Mouse (Mus musculus) common myeloid progenitor, adult 5-6 weeks (primary cell): Measurements from ENCODE around the gene Mfsd4b4. TPM values are rescaled to one million over a fixed set of nuclear protein-coding genes. Genes with fewer than 3 reads are reported as not detected.
"Not testable (repeated sequence)": the region's sequence is repeated elsewhere in the genome, so short reads cannot be mapped to it uniquely, and the experiment has no call there.

Experiments
- ATAC-seq: replicated peaks from 2 replicates; pipeline ENCODE4 v1.8.0; 2016; ENCODE audit warnings: low read depth, mild to moderate bottlenecking, moderate TSS enrichment, inconsistent platforms; ENCODE audit not compliant: poor library complexity, severe bottlenecking
- total RNA-seq: library from RNA; stranded (forward); fragments of 200-1000, 187-1606 nt; gene quantifications from 2 replicates; pipeline ENCODE4 v1.2.3, GENCODE M21; 2017

Gene Mfsd4b4
- total RNA-seq = 4.1 and 6.9 TPM in 2 replicates

DNA sequence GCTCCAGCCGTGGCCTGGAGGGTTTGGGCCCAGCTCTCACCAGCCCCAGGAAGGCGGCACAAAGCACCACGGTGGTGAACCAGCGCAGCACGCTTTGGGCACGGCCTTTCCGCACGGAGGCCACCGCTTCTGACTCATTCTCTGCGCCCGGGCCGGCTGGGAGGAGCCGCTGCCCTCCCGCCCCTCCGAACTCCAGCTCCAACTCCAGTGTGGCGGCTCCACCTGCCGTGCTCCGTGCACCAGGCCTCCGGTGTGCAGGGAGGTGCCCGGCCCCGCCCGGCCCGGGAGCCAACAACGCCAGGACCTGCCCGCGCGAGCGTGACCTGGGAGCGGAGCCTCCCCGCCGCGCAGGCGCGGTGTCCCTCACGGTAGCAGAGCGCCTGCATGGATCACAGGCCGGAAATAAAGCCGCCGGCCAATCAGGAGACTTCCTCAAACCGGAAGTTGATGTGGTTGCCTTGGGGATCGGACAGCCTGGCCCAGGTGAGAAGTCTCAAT is at the start of gene Mfsd4b4:
Gene Mfsd4b4 (minus strand): TSS at position 365 of the 498 bp plus-strand sequence.
- ATAC-seq = peak; percentile 87

DNA sequence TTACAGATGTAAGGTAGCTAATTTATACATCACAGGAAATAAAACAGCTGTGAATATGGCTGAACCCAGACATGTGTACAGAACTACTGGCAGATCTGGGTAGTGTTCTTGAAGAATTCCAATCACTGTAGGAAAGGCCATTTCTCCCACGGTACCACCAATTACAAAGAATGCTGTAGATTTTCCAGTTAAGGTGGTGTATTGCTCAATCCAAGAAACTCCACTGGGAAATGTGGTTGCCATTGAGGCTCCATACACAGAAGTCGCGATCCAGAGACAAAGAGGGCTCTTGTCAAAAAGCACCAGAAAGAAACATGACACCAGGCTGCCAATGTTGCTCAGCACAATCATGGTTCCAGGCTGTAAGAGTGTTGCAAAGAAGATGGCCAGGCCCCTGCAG is 48.2 kb upstream of the Mfsd4b4 start:
- ATAC-seq = not testable (repeated sequence)

DNA sequence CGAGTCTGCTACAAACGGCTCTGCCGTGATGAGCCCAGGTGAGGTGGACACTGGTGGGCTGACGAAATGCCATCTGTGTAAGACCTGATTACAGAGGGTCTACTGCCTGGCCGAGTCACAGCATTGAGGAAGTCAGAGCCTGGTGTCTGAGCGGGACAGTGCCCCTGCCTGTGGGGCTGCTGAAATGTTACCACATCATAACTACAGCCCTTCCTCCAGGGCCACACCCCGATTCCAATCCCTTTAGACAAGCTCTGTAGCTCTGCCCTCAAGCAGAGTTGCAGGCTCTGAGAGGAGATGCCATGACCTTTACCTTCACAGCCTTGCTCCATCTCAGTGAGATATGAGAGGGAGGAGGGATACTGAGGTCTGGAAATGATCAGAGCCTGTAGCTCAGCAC is 37.5 kb upstream of the Mfsd4b4 start:
- peak; percentile 72 for ATAC-seq

DNA sequence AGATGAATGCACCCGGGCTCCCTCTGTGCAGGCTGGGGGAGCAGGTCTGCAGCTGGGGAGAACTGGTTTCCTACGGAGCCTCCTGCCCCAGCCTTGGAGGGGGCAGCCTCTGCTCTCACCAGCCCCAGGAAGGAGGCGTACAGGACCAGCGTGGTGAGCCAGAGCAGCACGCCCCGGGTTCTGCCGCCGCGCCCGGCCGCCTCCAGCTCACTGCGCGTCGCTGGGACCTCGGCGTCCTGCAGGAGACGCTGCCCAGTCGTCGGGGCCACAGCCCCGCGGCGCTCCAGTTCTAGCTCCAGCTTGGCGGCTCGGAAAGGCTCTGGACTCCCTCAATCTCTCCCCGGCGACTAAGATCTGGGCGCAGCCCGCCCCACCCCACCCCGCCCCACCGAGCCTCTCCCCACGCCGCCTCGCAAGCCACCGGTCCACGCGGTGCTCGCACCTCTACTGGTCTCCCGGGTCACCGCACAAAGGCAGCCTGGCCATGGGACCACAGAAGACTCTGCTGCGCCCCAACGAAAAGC is 27.6 kb upstream of the Mfsd4b4 start, which contains the start of gene Mfsd4b2:
Gene Mfsd4b2 (minus strand): TSS at position 308 of the 524 bp plus-strand sequence.
- peak; percentile 63 for ATAC-seq

DNA sequence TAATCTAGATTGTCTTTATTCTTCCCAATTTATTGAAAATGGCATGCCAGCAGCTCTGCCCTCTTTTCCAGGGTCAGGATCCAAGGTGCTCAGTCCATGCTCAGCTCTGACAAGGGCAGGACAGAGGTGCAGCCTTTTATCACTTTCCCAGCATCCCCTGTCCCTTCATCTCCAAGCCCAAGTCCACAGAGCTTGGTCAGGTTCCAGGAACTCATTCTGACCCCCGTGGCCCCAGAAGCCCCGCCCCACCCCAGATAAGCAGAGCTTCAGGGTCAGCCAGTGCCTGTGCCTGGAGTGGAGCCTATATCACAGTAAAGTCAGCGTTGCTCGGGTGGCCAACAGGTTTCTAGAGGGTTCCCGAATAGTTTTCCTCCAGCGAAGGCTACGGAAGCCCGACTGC is 25.5 kb upstream of the Mfsd4b4 start:
- ATAC-seq = not testable (repeated sequence)

DNA sequence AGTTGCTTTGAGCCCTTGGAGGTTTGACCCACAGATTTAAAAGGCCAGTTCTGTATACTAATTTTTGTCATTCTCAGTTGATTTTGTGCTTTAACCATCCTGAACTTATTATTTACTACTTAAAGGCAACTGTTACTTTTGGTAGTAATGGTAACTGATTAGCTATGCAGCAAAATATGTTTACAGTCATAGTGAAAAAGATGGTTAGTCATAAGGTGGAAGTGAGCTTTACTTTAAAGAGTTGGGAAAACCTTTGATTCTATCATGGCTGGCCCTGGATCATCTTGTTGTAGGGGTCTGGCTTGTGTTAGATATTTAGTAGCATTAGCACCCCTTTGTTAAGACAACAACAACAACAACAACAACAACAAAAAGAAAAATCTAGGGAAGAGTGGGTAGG is 13.6 kb upstream of the Mfsd4b4 start:
- ATAC-seq = no peak

DNA sequence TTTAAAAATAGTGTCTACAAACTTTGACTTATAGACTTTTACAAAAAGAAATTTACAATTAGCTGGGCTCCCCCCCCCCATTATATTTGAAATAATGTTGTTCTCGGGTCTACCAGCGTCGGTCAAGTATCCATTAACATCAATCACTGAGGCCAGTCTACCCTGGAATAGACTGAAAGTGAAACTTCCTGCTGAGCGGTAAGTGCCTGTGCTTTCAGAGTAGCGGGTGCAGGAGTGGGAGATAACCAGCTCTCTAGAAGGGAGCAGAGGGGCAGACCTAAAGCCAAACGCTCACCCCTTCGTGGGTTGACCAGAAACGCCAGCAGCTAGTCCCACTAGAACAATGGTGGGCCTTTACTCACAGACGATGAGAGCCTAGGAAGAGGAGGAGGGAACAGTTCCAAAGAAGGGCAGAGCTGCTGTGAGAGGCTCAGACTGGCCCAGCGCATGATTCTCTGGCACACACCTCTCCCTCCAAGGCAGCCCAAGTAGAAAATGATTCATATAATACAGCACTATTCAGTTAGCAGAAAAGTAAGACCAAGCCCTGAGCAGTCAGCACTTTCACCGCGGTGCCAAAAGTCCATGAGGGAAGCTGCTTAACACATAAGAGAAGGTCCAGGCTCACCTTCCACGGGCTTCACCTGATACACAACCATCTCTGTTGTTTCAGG is 9.9 kb upstream of the Mfsd4b4 start:
- ATAC-seq = peak; percentile 72; the same call in 1 of the 2 replicates

DNA sequence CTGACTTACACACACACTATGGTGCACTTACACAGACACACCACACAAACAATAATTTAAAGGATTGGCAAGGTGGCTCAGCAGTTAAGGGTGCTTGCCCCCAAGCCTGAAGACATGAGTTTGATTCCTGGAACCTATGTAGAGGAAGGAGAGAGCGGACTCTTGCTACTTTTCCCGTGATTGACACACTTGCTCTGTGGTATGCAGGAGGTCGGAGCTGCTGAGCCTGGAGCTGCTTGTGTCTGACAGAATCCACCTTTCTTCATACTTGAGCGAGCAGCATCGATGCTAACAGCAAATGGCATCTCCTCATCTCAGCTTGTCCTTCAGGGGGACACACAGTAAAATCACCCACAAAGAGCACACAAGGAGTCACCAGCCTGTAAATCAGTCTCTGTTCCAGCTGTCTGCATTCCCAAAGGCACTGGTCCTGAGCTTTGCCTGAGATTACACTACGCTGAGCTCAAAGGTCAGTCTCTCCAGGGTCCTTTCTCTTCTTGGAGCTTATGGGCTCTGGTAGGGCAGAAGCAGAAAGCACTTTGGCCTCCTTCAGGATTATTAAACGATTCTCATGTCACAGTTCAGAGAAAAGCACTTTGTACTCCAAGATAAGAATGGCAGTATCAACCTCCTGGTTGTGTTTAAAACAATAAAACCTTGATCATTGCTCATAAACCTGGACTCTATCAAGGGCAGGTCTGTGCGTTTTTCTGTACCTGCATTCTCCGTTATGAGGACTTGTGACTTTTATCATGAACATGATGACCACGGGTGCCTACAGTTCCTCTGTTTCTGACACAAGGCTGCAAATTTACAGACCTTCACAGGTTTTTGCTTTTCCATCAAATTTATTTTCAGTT is 8.0 kb upstream of the Mfsd4b4 start:
- no peak for ATAC-seq

DNA sequence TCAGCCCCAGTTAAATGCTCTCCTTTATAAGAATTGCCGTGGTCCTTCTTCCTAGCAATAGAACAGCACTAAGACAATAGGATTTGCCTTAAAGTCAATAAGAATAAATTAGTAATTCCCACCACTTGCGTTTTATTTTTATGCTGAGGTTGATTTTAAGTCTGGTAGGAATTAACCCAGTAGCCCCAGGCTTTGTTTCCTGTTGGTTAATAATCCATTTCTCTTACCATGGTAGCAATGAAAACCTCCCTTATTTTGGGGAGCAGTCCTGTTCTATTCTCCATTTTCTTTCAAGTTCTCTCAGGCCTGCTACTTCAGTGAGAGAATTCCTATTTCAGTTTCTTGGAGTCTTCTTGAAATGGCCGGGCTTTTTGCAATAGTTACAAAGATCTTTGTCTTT is 5.2 kb upstream of the Mfsd4b4 start:
- ATAC-seq = no peak

DNA sequence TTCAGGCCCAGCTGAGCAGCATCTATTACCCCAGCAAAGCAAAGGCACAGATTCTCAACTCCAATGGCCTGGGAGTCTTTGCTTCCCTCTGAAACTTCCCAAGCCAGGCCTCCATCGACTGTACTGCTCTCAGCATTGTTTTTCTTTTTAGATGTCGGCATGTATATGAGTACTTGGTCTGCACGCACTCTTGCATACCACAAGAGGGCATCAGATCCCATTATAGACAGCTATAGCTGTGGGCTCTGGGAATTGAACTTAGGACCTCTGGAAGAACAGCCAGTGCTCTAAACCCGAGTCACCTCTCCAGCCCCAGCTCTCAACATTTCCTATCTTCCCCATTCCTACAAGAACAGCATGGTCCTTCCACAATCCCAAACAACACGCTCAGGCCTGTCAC is 2.5 kb downstream of the Mfsd4b4 start:
- no peak for ATAC-seq

DNA sequence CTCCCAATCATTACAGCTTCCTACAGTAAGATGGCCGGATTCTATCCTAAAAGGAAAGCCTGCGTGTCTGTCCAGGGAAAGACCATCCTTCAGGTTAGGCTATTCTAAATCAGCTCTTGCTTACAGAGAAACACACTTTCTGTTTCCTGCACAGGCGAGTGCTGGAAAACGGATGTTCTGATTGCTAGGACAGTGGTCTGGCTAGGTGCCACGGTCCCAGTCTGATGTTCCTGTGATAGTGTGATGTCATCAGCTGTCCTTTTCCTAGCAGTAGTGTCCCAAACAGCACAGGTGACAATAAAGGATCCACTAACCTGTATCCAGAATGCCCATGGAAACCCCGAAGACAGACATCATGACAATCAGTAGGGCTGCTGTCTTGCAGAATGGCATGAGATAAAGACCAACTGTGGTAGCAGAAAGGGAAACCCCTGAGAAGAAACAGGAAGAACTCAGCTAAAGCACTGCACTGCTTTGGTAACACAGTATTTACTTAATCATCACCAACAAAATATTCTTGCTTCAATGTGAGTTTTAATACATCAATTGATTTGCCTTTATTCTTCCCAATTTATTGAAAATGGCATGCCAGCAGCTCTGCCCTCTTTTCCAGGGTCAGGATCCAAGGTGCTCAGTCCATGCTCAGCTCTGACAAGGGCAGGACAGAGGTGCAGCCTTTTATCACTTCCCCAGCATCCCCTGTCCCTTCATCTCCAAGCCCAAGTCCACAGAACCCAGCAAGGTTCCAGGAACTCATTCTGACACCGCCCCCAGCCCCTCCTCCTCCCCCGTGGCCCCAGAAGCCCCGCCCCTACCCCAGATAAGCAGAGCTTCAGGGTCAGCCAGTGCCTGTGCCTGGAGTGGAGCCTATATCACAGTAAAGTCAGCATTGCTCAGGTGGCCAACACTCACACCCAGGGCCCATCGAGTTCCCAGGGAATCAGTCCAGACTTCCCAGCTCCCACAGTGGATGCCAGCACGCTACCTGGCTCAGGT is 5.0 kb downstream of the Mfsd4b4 start:
- peak; percentile 47 for ATAC-seq

DNA sequence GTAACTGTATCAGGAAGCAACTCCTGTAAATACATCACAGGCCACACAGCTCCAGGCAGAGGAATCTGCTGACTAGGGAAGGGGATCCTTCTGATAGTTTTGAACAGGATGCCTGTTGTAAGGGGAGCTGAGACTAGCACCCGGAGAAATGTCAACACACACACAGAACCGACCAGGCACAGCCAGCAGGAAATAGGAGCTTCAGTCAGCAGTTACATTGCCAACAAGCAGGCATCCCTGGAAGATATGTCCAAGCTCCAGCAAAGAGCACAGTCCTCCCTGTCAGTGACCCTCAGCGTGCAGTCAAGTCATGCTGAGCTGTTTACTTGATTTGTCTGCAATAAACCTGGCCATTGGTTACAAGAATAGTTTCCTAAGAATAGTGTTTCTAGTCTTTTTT is 10.4 kb downstream of the Mfsd4b4 start:
- no peak for ATAC-seq

DNA sequence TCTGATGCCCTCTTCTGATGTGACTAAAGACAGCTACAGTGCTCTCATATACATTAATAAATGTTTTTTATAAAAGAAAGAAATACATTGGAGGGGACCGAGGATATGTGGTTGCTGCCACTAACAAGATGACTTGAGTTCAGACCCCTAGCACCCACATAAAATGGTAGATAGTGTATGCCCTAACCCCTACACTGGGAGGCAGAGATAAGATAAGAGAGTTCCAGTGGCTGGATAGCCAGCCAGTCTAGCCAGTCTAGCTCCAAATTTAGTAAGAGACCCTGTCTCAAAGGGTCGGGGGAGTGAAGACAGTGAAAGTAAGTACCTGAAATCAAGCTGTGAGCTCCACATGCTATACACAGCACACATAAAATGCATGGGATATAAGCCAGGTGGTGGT is 33.5 kb downstream of the Mfsd4b4 start:
- ATAC-seq = no peak

DNA sequence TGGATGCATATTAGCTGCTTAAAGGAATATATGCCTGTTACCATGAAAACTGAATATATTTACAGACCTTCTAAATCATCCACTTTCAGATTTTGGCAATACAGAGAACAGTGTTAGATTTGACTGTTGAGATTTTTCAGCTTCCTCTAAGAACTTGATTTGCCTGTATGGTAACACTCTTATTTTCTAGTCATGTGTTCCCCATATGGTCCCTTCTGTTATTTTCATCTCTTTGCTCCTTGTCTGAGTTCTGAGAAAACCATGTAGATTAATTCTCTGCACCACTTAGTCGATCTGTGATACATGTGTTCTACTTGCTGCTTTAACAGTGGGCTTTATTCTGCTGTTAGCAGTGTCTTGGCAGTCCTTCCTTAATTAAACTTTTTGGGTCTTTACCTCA is 56.4 kb downstream of the Mfsd4b4 start:
- ATAC-seq = no peak

Other genes starting within 250 kb of the Mfsd4b4 start
- gene Rev3l, start 167.1 kb downstream of the Mfsd4b4 start, total RNA-seq = 30.1 and 30.8 TPM in 2 replicates
- gene Mfsd4b2, start 27.7 kb upstream of the Mfsd4b4 start, total RNA-seq = not detected in 2 replicates
- gene Mfsd4b3, start 60.9 kb upstream of the Mfsd4b4 start, total RNA-seq = not detected in 2 replicates
- gene Mfsd4b5, start 87.4 kb upstream of the Mfsd4b4 start, total RNA-seq = 0.59 TPM in 1 of 2 replicates, not detected in the other
- gene Mfsd4b1, start 126.0 kb upstream of the Mfsd4b4 start, total RNA-seq = not detected in 2 replicates
- 21.4 and 23.9 TPM in 2 replicates for gene Slc16a10, start 243.0 kb upstream of the Mfsd4b4 start, total RNA-seq